Mouse (Mus musculus) heart, adult 8-10 months (tissue): Measurements from ENCODE around the gene Vmn1r11. TPM values are rescaled to one million over a fixed set of nuclear protein-coding genes. Genes with fewer than 3 reads are reported as not detected.

Experiments used
- DNase-seq: peaks from one replicate; pipeline ENCODE4 v3.0.0; 2022; ENCODE audit warnings: low spot score
- total RNA-seq, 4 experiments: library from RNA; stranded (reverse); gene quantifications; 2 replicates each; pipeline ENCODE4 v1.2.4; 2022

Vmn1r11 gene
- not detected for total RNA-seq

DNA sequence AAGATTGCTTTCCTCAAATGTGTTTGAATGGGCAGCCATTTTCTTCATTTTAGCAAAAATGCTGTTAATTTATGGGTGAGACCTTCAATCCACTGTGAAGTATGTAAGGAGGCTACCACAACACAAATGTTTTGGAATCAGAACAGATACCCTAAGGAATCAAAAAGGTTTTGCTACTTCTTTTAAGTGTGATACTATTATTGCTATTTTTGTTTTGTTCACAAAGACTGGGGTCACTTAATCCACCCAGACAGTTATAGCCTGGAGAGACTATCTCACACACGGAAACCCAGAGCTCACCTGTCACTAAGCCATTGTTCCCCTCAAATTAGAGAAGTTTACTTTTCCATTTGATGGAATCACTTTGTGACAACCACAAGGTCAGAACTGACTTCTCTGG lies at the start of gene Vmn1r11:
Gene Vmn1r11 (plus strand): TSS at position 301 of the 400 bp plus-strand sequence.
- DNase-seq, result no peak

DNA sequence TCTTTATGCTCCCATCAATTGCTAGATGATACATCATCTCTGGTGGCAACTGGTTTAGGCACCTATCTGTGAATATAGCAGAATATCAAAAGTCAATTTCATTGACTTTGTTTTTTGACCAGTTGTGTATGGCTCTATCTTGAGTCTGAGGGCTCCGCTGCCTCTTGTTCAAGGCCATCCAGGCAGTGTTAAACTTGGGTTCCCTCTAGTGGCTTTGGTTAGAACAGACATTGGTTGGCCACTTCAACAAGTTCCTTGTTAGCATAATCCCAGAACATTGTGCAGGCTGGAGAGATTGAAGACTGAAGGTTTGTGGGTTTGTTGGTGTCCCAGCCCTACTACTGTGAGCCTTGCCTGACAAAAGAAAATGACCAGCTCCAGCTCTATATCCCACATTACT lies 26.9 kb upstream of the Vmn1r11 start:
- DNase-seq, result no peak

DNA sequence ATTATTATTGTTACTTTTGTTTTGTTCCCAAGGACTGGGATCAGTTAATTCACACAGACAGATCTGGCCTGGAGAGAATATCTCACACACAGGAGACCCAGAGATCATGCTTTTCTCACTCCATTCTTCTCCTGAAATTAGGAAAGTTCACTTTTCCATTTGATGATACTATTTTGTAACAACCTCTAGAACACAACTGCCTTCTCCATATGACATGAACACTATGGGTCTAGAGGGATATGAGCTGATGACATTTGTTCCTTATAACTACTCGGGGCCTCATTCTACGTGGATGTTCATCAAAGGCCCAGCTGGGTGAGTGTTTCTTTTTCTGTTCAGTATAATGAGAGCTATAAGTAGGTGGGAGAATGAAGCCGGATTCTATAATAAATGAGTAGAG lies 24.1 kb upstream of the Vmn1r11 start, which contains the start of gene Vmn1r10:
Gene Vmn1r10 (plus strand): TSS at position 301 of the 400 bp plus-strand sequence.
- no peak for DNase-seq

DNA sequence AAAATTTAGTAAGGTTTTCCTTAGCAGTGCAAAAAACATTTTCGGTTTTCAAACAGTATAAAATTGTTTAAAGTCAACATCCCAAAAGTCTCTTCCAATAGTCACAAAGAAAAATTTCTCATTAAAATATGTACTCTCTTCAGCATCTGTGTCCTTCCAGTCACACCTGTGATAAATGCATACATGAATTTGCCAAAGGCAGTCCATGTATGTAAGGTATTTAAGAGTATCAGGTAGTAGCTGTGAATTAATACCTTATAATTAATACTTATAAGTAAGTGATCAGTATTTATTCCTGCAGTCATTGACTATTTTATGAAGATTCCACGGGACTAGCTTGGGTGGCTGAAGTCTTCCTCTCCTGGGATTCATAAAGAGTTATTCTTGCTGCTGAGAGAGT lies 23.4 kb downstream of the Vmn1r11 start, which contains the start of gene Vmn1r12:
Gene Vmn1r12 (plus strand): TSS at position 301 of the 400 bp plus-strand sequence.
- DNase-seq, result no peak

Other genes starting within 250 kb of the Vmn1r11 start
- 10 to 100 TPM; 71.9 to 85.2 (median 79.4) TPM for gene Nt5c3, start 209.5 kb upstream of the Vmn1r11 start, total RNA-seq
- under 1 TPM in 1 of 4 experiments, not detected in 3; 0.22 TPM for gene Vmn1r4, start 209.4 kb upstream of the Vmn1r11 start, total RNA-seq
- not detected for gene Vmn1r5, start 163.2 kb upstream of the Vmn1r11 start, total RNA-seq
- not detected for gene Vmn1r6, start 136.2 kb upstream of the Vmn1r11 start, total RNA-seq
- not detected for gene Vmn1r7, start 108.1 kb upstream of the Vmn1r11 start, total RNA-seq
- not detected for gene Vmn1r8, start 101.2 kb upstream of the Vmn1r11 start, total RNA-seq
- not detected for gene Vmn1r9, start 66.7 kb upstream of the Vmn1r11 start, total RNA-seq
- not detected for gene Vmn1r10, start 24.0 kb upstream of the Vmn1r11 start, total RNA-seq
- gene Vmn1r12, start 23.5 kb downstream of the Vmn1r11 start, total RNA-seq, result not detected
- not detected for gene Vmn1r13, start 69.8 kb downstream of the Vmn1r11 start, total RNA-seq
- not detected for gene Vmn1r14, start 98.2 kb downstream of the Vmn1r11 start, total RNA-seq
- not detected for gene Vmn1r15, start 124.5 kb downstream of the Vmn1r11 start, total RNA-seq
- gene Vmn1r16, start 196.0 kb downstream of the Vmn1r11 start, total RNA-seq, result not detected
- not detected for gene Vmn1r17, start 230.3 kb downstream of the Vmn1r11 start, total RNA-seq